Mouse (Mus musculus): Measurements from ENCODE around the gene Pappa.

The Pappa gene

GRCm38 (mm10) chr4:65350521-65350920 is 226.5 kb downstream of the Pappa start:
- DNase-seq: no peak

DNA sequence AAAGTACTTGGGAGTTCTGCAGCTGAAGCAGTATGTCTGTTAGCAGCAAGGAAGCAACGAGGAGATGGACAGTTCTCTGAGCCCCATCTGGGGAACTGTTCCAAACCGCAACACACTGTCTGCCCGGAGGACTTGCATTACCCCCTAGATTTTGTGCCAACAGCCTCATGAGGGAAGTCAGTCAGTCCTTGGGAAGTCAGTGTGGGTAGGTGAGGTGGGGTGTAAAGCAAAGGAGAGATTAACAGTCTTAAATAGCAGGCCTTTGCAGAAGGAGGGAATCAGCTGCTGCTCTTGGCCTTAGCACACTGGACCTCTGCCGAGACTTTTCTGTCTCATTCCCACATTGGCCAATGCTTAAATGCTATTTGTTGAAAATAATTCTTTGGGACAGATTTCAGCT is 230.6 kb downstream of the Pappa start:
- no peak for DNase-seq

- no peak for DNase-seq
Observed at GRCm38 (mm10) chr4:65367135-65367534, 243.2 kb downstream of the Pappa start.

GRCm38 (mm10) chr4:65372731-65373130 is 248.8 kb downstream of the Pappa start:
- DNase-seq: no peak

DNA sequence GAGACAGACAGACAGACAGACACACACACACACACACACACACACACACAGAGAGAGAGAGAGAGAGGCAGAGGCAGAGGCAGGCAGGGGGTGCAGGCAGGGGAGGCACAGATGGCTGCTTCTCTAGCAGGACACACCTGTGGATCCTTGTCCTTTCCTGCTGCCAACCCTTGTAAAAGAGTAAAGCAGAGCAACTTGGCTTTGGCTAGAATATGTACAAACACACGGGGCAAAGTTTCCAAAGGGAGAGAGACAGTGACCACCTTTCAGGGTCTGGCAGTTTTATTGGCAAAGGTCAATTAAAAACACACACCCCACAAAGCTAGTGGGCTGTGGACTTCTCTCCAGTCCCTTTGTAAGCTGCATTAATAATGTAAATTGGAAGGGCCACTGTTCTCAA is 249.9 kb downstream of the Pappa start:
- DNase-seq: no peak

DNA sequence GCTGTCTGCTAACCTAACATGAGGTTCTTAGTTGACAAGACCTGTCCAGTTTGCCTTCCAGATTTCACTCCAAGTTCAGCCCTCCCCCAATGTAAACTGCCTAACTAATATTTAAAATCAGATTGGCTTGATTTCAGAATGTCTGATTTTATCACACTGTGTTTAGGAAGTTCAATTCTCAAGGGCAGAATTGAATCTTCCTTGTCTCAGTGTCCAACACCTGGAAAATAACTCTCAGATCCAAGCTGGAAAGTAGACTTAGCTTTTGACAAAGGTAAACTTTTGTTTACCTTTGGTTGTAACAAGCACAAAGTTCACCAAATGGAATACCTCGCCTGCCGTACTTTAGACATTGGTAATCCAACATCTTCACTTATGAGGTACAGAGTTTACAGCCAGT is 252.6 kb downstream of the Pappa start:
- no peak for DNase-seq

DNA sequence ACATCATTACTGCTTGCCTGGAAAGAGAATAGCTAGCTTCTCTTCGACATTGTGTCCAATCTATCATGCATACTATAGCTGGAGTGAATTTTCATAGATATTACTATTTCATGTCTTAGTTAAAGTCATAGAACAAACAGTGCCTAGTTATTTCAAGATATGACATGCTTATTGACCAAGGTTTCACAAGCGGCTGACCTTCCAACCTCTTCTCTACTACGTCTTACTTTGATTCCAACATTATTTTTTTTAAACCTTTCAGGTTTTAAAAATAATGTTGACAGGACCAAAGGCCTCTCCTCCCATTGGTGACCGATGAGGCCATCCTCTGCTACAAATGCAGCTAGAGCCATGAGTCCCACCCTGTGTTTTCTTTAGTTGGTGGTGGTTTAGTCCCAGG is 255.5 kb downstream of the Pappa start:
- DNase-seq: no peak

DNA sequence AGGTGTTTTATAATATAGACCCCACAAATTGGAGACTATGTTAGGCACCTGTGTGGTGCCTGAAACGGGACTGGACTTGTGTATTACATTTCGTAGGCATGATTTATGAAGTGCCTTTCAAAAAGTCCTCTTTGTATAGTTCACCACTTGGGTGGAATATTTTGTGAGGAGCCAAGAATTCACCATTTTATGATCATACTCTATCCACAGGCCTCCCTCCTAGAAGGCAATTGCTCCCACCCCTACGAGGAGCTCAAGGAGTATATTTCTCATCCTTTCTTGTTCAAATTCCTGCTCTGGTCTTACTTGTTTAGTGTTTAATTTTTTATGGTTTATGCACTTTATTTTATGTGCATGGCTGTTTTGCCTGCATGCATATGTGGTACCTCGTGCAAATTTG is 259.1 kb downstream of the Pappa start:
- no peak for DNase-seq

GRCm38 (mm10) chr4:65391001-65391400 is 267.0 kb downstream of the Pappa start:
- DNase-seq: no peak

DNA sequence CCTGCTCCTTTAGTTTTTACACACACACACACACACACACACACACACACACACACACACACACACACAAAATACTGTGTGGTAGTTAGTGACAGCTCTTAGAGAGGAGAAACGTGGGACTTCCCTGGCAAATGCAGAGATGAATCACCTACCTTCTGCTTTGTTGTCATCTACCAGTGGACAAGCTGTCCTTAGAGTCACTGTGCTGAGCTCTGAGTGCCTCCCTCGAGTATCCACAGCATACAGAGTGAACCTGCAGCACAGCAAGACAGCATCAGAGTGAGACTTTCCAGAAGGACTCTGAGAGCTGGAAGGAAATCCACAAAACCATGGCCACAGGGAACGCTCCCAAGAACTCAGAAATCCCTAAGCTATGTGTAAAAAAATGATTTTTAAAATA is 272.8 kb downstream of the Pappa start:
- no peak for DNase-seq

GRCm38 (mm10) chr4:65399457-65399856 is 275.5 kb downstream of the Pappa start:
- DNase-seq: no peak

- DNase-seq: no peak
Observed at GRCm38 (mm10) chr4:65402286-65402685, 278.3 kb downstream of the Pappa start.

- DNase-seq: no peak
Observed at GRCm38 (mm10) chr4:65402836-65403634, 279.1 kb downstream of the Pappa start.
